Mouse (Mus musculus): Measurements from ENCODE around the gene Apobec4. TPM values are rescaled to one million over a fixed set of nuclear protein-coding genes. Genes with fewer than 3 reads are reported as not detected.

Gene Apobec4
- total RNA-seq, 2 experiments from 2014 or later, result not detected

- intact Hi-C loops (cut with DNase I), result loop anchor here (10.0 kb wide), 1 partner anchor 577 kb away; no protein-coding TSS in a partner anchor
- no peak for DNase-seq
Measured at GRCm38 (mm10) chr1:152798125-152798524, 47.8 kb downstream of the Apobec4 start.

- no peak for DNase-seq
- intact Hi-C loops (cut with DNase I), result loop anchor here (10.0 kb wide), 1 partner anchor 575 kb away; no protein-coding TSS in a partner anchor
Measured at GRCm38 (mm10) chr1:152799897-152800296, 49.5 kb downstream of the Apobec4 start, which contains the start of gene Ncf2. TSS of gene Ncf2 (plus strand) at chr1:152800194.

- intact Hi-C loops (cut with DNase I), result no loop called here
Measured at GRCm38 (mm10) chr1:152800633-152801176, 50.4 kb downstream of the Apobec4 start.

GRCm38 (mm10) chr1:152804907-152805306 is 54.6 kb downstream of the Apobec4 start:
- intact Hi-C loops (cut with DNase I), result no loop called here
- DNase-seq, result no peak

More at GRCm38 (mm10) chr1:152800633-152801176, 50.4 kb downstream of the Apobec4 start:
- no peak for DNase-seq

Other genes starting within 250 kb of the Apobec4 start
- gene Rgl1, start 15.8 kb downstream of the Apobec4 start, total RNA-seq (2021), result 10 to 100 TPM; 34.9 to 38.3 TPM
- 10 to 100 TPM; 33.3 to 36.6 TPM for gene Arpc5, start 16.0 kb downstream of the Apobec4 start, total RNA-seq (2021)
- gene Ncf2, start 49.6 kb downstream of the Apobec4 start, total RNA-seq (2021), result 1 to 10 TPM; 4.4 to 6.0 TPM
- gene Smg7, start 152.1 kb downstream of the Apobec4 start, total RNA-seq (2021), result 10 to 100 TPM; 40.1 to 45.2 TPM
- gene Nmnat2, start 204.4 kb downstream of the Apobec4 start, total RNA-seq (2021), result under 1 TPM; 0.22 to 0.28 TPM